Mouse (Mus musculus): ENCODE results near the gene Hist1h1b. TPM values are rescaled to one million over a fixed set of nuclear protein-coding genes. Genes with fewer than 3 reads are reported as not detected.
"Not testable (repeated sequence)": the region's sequence is repeated elsewhere in the genome, so short reads cannot be mapped to it uniquely, and the experiment has no call there.

Gene Hist1h1b
- polyA plus RNA-seq, 1 experiment from 2014 or later: 24.8 TPM

DNA sequence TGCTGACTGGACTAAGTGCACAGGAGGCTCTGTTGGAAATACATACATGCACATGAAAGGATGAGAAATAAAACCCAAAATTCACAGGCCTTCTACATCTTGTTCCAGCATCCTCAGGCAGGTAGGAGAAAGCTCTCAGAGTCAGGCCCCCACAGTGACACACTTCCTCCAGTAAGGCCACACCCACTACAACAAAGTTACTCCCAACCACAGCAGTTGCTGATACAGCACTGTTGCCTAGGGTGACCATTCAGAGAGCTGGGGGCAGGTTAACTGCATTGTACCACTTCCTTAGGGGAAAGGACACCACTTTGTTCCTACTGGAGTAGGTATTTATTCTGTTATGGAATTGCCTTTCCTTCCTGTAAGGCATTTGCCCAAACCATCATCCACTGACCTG, 16.7 kb upstream of the Hist1h1b start:
- ATAC-seq (ENCODE audit: low FRiP score); H3K4me2 ChIP-seq; H3K27ac ChIP-seq (ENCODE audit: low read depth, low read length); H3K4me3 ChIP-seq (ENCODE audit: low read depth, low read length); DNase-seq (ENCODE audit: low spot score, missing footprints); H3K36me3 ChIP-seq (ENCODE audit: control insufficient read depth, insufficient read depth, low read length); H3K27me3 ChIP-seq (ENCODE audit: control insufficient read depth, insufficient read depth, low read length); H3K9me3 ChIP-seq (ENCODE audit: control insufficient read depth, low read length); H3K4me1 ChIP-seq (ENCODE audit: control insufficient read depth, insufficient read depth, low read length); H3K9ac ChIP-seq (ENCODE audit: low read length): not testable (repeated sequence)

DNA sequence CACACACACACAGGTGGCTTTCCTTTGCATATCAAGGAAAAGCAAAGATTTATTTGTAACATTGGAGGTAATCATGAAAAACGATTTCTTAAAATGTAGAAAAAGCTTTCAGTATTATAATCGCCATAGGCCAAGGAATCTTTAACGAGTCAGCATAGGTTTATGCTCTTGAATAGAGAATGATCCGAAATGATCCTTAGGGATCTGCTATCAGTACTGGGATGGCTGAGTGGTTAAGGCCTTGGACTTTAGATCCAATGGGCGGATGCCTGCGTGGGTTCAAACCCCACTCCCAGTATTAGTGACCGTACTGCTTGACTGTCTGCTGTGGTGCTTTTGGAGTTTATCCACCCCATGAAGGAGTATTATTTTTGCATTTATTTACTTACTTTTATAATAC, 15.2 kb upstream of the Hist1h1b start:
- no peak for DNase-seq (ENCODE audit: low spot score, missing footprints)
- no peak for ATAC-seq (ENCODE audit: low FRiP score)
- 92% methylated on average over 7 of the region's 7 CpGs for WGBS

DNA sequence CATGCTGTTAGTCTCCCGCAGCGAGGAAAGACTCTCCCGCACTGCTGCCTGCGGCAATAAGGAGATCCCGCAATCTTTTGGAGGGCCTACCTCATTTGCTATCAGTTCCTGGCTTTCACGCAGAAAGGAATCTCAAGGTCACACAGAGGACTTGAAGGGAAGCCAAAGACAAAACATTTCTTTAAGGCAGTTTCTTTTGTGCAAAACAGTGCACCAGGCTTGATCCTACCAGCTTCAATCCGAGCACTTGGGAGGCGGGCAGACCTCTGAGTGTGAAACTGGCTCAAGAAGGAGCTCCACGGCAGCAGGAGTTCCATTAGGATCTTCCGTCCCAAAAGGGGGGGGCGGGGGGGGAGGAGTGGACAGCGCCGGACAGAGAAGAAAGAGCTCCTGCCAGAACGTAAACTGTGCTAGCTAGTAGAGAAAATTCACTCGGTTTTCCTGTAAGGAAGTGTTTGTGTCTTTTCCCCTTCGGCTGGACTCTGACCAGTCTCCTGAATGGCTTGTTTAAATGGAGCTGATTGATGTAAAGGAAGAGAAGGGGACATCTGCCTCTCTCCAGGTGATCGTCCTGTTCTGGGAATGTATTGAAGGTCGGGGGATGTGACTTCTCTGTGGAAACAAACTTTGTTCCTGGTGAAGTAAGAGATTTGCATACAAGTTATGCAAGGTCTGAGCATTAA, 10.3 kb upstream of the Hist1h1b start:
- H3K4me2 ChIP-seq: peak overlapping the region; percentile 34; the same call in 1 of the 2 replicates
- H3K9ac ChIP-seq (ENCODE audit: low read length): peak overlapping the region; percentile 44
- peak overlapping the region; percentile 4; the same call in 1 of the 2 replicates for H3K4me3 ChIP-seq (ENCODE audit: low read depth, low read length)
- H3K27ac ChIP-seq (ENCODE audit: low read depth, low read length): no peak overlapping the region
- no peaks in the 10 kb centered on the region for H3K9me3 ChIP-seq (ENCODE audit: control insufficient read depth, low read length)
- peaks cover 18% of the 10 kb centered on the region for H3K4me1 ChIP-seq (ENCODE audit: control insufficient read depth, insufficient read depth, low read length)
- H3K27me3 ChIP-seq (ENCODE audit: control insufficient read depth, insufficient read depth, low read length): no peaks in the 10 kb centered on the region
- no peaks in the 10 kb centered on the region for H3K36me3 ChIP-seq (ENCODE audit: control insufficient read depth, insufficient read depth, low read length)
- DNase-seq (ENCODE audit: low spot score, missing footprints) (peak; percentile 92), ATAC-seq (ENCODE audit: low FRiP score) (no peak)
- 7% methylated on average over 18 of the region's 18 CpGs for WGBS

More for the DNA sequence above, 15.2 kb upstream of the Hist1h1b start:
- H3K4me1 ChIP-seq (ENCODE audit: control insufficient read depth, insufficient read depth, low read length): peaks cover 5% of the 10 kb centered on the region; the same call in 1 of the 2 replicates
- no peak overlapping the region for H3K9ac ChIP-seq (ENCODE audit: low read length)
- H3K4me2 ChIP-seq: no peak overlapping the region
- no peak overlapping the region for H3K4me3 ChIP-seq (ENCODE audit: low read depth, low read length)
- H3K27me3 ChIP-seq (ENCODE audit: control insufficient read depth, insufficient read depth, low read length): no peaks in the 10 kb centered on the region
- no peak overlapping the region for H3K27ac ChIP-seq (ENCODE audit: low read depth, low read length)
- H3K36me3 ChIP-seq (ENCODE audit: control insufficient read depth, insufficient read depth, low read length): no peaks in the 10 kb centered on the region
- no peaks in the 10 kb centered on the region for H3K9me3 ChIP-seq (ENCODE audit: control insufficient read depth, low read length)

DNA sequence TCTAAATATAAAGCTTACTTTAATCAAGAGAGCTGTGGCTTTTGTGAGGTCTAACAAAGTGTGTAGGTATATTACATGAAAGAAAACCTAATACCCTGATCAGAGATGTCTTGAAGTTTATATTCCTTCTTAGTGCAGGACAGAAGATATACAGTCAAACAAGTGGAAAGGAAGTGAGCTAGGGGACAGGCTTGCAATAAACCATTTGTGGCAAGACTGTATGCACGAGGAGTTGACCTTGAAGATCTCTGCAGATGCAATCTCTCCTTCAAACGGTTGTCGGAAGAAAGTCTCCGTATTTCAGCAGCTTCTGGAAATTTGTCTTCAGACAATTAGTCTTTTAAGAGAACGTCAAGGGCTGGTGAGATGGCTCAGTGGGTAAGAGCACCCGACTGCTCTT, 9.5 kb upstream of the Hist1h1b start:
- no peak overlapping the region for H3K4me3 ChIP-seq (ENCODE audit: low read depth, low read length)
- H3K27me3 ChIP-seq (ENCODE audit: control insufficient read depth, insufficient read depth, low read length): no peaks in the 10 kb centered on the region
- no peaks in the 10 kb centered on the region for H3K9me3 ChIP-seq (ENCODE audit: control insufficient read depth, low read length)
- ATAC-seq (ENCODE audit: low FRiP score) (no peak), DNase-seq (ENCODE audit: low spot score, missing footprints) (peak; percentile 88)
- WGBS: 61% methylated on average over 6 of the region's 6 CpGs
- no peak overlapping the region for H3K9ac ChIP-seq (ENCODE audit: low read length)
- no peak overlapping the region for H3K27ac ChIP-seq (ENCODE audit: low read depth, low read length)
- no peaks in the 10 kb centered on the region for H3K36me3 ChIP-seq (ENCODE audit: control insufficient read depth, insufficient read depth, low read length)
- no peak overlapping the region for H3K4me2 ChIP-seq
- peaks cover 20% of the 10 kb centered on the region for H3K4me1 ChIP-seq (ENCODE audit: control insufficient read depth, insufficient read depth, low read length)

DNA sequence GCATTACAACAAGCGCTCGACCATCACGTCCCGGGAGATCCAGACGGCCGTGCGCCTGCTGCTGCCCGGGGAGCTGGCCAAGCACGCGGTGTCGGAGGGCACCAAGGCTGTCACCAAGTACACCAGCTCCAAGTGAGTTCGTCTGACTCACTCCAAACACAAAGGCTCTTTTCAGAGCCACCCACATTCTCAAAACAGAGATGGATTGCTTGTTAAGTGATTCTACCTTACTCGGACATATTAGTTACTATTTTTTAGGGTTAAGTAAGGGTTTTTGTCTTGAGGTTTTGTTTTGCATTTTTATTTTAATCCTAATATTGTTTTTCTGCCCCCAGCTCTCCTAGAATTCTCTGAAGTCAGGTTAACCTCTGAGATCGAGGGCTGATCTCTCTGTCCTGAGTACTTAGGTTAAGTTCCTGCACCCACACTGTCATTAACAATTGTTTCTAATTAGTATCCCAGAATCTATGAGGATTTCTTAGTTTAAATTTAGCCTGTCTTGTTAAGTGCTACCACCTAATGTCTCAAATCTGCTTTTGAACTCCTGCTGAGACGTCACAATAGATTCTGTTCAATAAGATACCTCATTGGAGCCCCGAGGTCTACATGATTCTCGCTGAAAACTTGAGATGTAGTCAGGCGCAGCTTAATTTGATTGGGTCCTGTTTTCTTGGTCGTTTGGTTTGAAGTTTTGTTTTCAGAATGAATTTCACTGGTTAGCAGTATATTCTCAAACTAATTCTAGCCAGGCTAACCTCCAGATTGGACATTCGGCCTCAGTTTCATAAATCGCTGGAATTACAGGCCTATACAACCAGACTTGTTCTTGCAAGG, 7.6 kb upstream of the Hist1h1b start:
- peaks cover 29% of the 10 kb centered on the region for H3K4me1 ChIP-seq (ENCODE audit: control insufficient read depth, insufficient read depth, low read length)

DNA sequence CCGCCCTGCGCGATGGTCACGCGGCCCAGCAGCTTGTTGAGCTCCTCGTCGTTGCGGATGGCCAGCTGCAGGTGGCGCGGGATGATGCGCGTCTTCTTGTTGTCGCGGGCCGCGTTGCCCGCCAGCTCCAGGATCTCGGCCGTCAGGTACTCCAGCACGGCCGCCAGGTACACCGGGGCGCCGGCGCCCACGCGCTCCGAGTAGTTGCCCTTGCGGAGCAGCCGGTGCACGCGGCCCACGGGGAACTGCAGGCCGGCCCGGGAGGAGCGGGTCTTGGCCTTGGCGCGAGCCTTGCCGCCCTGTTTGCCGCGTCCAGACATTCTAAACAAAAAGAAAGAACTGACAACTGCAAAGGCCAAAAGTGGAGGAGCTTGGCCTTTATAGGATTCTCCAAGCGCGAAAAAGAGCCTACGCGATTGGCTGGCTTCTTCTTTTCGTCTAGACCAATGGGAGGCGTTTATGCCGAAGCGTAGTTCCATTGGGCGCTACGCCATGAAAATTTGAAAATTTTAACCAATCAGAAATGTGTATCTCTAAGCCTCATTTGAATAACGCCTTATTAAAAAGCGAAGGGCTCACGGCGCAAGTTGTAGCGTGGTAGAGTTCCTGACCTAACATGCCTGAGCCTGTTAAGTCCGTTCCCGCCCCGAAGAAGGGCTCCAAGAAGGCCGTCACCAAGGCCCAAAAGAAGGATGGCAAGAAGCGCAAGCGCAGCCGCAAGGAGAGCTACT, 6.6 kb upstream of the Hist1h1b start, which contains the start of the genes Hist1h2an and Hist1h2bp:
TSS of gene Hist1h2an (minus strand) at position 320 of the 731 bp plus-strand sequence.
TSS of gene Hist1h2bp (plus strand) at position 563 of the 731 bp plus-strand sequence.
- not testable (repeated sequence) for H3K27me3 ChIP-seq (ENCODE audit: control insufficient read depth, insufficient read depth, low read length); H3K9me3 ChIP-seq (ENCODE audit: control insufficient read depth, low read length); H3K36me3 ChIP-seq (ENCODE audit: control insufficient read depth, insufficient read depth, low read length)
- Histone ChIP-seq H3K4me3 (ENCODE audit: low read depth, low read length) (peak within 1 kb of the TSS; percentile 34), H3K9ac (ENCODE audit: low read length) (peak within 1 kb of the TSS; percentile 64), H3K4me1 (ENCODE audit: control insufficient read depth, insufficient read depth, low read length) (peaks cover 34% of the 10 kb centered on the region), H3K4me2 (peak within 1 kb of the TSS; percentile 48), H3K27ac (ENCODE audit: low read depth, low read length) (peak within 1 kb of the TSS; percentile 87)
- WGBS: under 1% methylated on average over 33 of the region's 63 CpGs
- DNase-seq (ENCODE audit: low spot score, missing footprints) (peak; percentile 99), ATAC-seq (ENCODE audit: low FRiP score) (peak; percentile 95)

More for the DNA sequence above, 7.6 kb upstream of the Hist1h1b start:
- Histone ChIP-seq H3K36me3 (ENCODE audit: control insufficient read depth, insufficient read depth, low read length) (no peaks in the 10 kb centered on the region), H3K4me2 (peak overlapping the region; percentile 35), H3K27me3 (ENCODE audit: control insufficient read depth, insufficient read depth, low read length) (no peaks in the 10 kb centered on the region), H3K4me3 (ENCODE audit: low read depth, low read length) (peak overlapping the region; percentile 18; the same call in 1 of the 2 replicates), H3K9me3 (ENCODE audit: control insufficient read depth, low read length) (no peaks in the 10 kb centered on the region), H3K27ac (ENCODE audit: low read depth, low read length) (peak overlapping the region; percentile 87), H3K9ac (ENCODE audit: low read length) (peak overlapping the region; percentile 54)
- ATAC-seq (ENCODE audit: low FRiP score): peak; percentile 25
- peak; percentile 93 for DNase-seq (ENCODE audit: low spot score, missing footprints)
- 11% methylated on average over 14 of the region's 21 CpGs for WGBS

DNA sequence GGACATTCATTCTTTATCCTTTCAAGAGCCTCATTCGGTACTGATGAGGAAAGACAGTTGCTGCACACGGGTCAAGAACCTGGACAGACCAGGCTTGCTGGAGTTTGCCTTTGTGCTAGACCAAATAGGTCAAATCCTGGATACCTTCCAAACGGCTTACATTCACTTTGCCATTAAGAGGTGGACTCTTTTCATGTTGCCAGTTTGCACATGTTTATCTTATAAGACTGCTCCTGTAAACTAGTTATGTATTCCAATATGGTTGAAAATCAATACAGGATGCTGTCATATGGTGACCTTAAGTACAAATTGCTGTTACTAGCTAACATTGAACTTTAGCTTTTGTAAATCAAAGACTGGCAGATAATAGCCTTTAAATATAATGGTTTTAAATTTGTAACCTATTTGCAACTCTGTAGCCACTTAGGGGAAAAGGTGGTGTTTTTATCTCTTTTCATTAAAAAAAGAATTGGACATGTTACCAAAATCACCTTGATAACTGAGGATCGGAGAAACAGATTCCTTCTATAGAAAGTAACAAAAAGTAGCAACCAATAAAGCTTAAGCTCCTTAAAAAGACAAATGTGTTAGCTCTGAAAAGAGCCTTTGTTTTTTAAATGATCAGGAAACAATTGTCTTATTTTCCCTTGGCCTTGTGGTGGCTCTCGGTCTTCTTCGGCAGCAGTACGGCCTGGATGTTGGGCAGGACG, 5.9 kb upstream of the Hist1h1b start:
- H3K4me2 ChIP-seq: peak overlapping the region; percentile 48
- H3K4me3 ChIP-seq (ENCODE audit: low read depth, low read length): peak overlapping the region; percentile 34
- peak overlapping the region; percentile 64 for H3K9ac ChIP-seq (ENCODE audit: low read length)
- H3K27me3 ChIP-seq (ENCODE audit: control insufficient read depth, insufficient read depth, low read length): no peaks in the 10 kb centered on the region
- WGBS: 6% methylated on average over 8 of the region's 8 CpGs
- no peaks in the 10 kb centered on the region for H3K9me3 ChIP-seq (ENCODE audit: control insufficient read depth, low read length)
- peak overlapping the region; percentile 80 for H3K27ac ChIP-seq (ENCODE audit: low read depth, low read length)
- DNase-seq (ENCODE audit: low spot score, missing footprints) (peak; percentile 93), ATAC-seq (ENCODE audit: low FRiP score) (no peak)
- peaks cover 34% of the 10 kb centered on the region for H3K4me1 ChIP-seq (ENCODE audit: control insufficient read depth, insufficient read depth, low read length)
- no peaks in the 10 kb centered on the region for H3K36me3 ChIP-seq (ENCODE audit: control insufficient read depth, insufficient read depth, low read length)

DNA sequence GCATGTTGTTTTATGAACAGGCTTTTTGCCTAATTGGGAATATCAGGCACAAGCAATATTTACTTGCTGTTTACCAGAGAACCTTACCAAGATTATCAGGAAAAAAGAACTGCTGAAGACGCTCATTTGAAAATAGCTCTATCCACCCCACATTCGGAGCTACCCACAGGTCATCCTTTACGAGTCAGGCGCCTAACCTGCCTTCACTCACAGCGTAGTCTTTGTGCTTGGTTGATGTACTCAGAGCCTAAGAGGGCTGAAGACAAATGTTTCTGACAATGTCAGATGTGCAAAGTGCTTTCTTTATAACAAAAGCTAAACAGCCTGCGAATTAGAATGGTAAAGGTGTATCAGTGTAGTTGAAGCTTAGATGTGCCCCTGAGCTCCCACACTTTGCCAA, 3.9 kb upstream of the Hist1h1b start:
- WGBS: 23% methylated on average over 6 of the region's 6 CpGs
- DNase-seq (ENCODE audit: low spot score, missing footprints) (peak; percentile 86), ATAC-seq (ENCODE audit: low FRiP score) (no peak)
- Histone ChIP-seq H3K9me3 (ENCODE audit: control insufficient read depth, low read length) (no peaks in the 10 kb centered on the region), H3K4me1 (ENCODE audit: control insufficient read depth, insufficient read depth, low read length) (peaks cover 39% of the 10 kb centered on the region), H3K4me3 (ENCODE audit: low read depth, low read length) (no peak overlapping the region), H3K27me3 (ENCODE audit: control insufficient read depth, insufficient read depth, low read length) (no peaks in the 10 kb centered on the region), H3K4me2 (peak overlapping the region; percentile 57), H3K27ac (ENCODE audit: low read depth, low read length) (peak overlapping the region; percentile 87), H3K36me3 (ENCODE audit: control insufficient read depth, insufficient read depth, low read length) (no peaks in the 10 kb centered on the region), H3K9ac (ENCODE audit: low read length) (peak overlapping the region; percentile 68)
